Mouse (Mus musculus) CH12.LX (cell line): ENCODE data around the gene Gm12830. TPM values are rescaled to one million over a fixed set of nuclear protein-coding genes. Genes with fewer than 3 reads are reported as not detected.

Source experiments
- DNase-seq: peaks from one replicate; pipeline ENCODE4 v3.0.0-alpha.2; 2013; ENCODE audit errors: extremely low read depth
- H3K27ac ChIP-seq: 2 replicates; pipeline ENCODE4 v1.5.1; 2012; ENCODE audit warnings: low read depth, mild to moderate bottlenecking, control low read depth, moderate library complexity; ENCODE audit not compliant: insufficient read depth
- H3K27me3 ChIP-seq: replicated peaks from 2 replicates; pipeline ENCODE3; 2012; ENCODE audit warnings: inconsistent platforms
- H3K36me3 ChIP-seq, 2 experiments: replicated peaks in 1 of 2; 2 replicates each; pipeline versions ENCODE3 to v1.6.1; 2012; ENCODE audit warnings: inconsistent platforms in 1 of 2, low read length in 1 of 2, mild to moderate bottlenecking in 1 of 2, mixed read lengths in 1 of 2, moderate library complexity in 1 of 2; ENCODE audit not compliant: control insufficient read depth in 1 of 2, insufficient read depth in 1 of 2
- H3K4me1 ChIP-seq, 2 experiments: 2 replicates each; pipeline ENCODE4 v1.6.1; 2012; ENCODE audit warnings: inconsistent platforms in 1 of 2, moderate library complexity in 1 of 2; ENCODE audit not compliant: insufficient read depth in 2 of 2, control insufficient read depth in 1 of 2
- H3K4me2 ChIP-seq: 2 replicates; pipeline ENCODE4 v1.6.1; 2012; ENCODE audit warnings: low read depth, mild to moderate bottlenecking, control low read depth; ENCODE audit not compliant: poor library complexity, insufficient read depth, severe bottlenecking
- H3K4me3 ChIP-seq, 3 experiments: fragments of 150-350 bp in 1 of 3; sonication (generic) in 1 of 3; replicated peaks in 1 of 3; 2 replicates each; pipeline versions ENCODE3 to v1.5.1; 2011 to 2012; ENCODE audit warnings: low read depth in 2 of 3, low read length in 2 of 3, mild to moderate bottlenecking in 2 of 3, moderate library complexity in 2 of 3, control low read depth in 1 of 3, improper control_type of control experiment in 1 of 3, inconsistent platforms in 1 of 3, mixed read lengths in 1 of 3; ENCODE audit not compliant: poor library complexity in 1 of 3
- H3K79me2 ChIP-seq: replicated peaks from 2 replicates; pipeline ENCODE4 v1.6.1; 2012; ENCODE audit warnings: mild to moderate bottlenecking, moderate library complexity; ENCODE audit not compliant: control insufficient read depth, poor library complexity, insufficient read depth, severe bottlenecking; ENCODE audit errors: extremely low read depth
- H3K9ac ChIP-seq: 2 replicates; pipeline ENCODE4 v1.6.1; 2012; ENCODE audit warnings: low read depth, mild to moderate bottlenecking, control low read depth, moderate library complexity; ENCODE audit not compliant: insufficient read depth
- H3K9me3 ChIP-seq: replicated peaks from 2 replicates; pipeline ENCODE3; 2012; ENCODE audit warnings: low read length, inconsistent platforms, mixed read lengths
- CHD1 ChIP-seq: IDR thresholded peaks from 2 replicates; pipeline ENCODE4 v1.6.1; 2012; ENCODE audit warnings: low read depth, low read length, improper control_type of control experiment, inconsistent platforms
- CHD2 ChIP-seq: IDR thresholded peaks from 2 replicates; pipeline ENCODE4 v1.6.1; 2011; ENCODE audit warnings: low read length, improper control_type of control experiment
- CTCF ChIP-seq, 2 experiments: IDR thresholded peaks in 1 of 2; conservative IDR thresholded peaks in 1 of 2; 2 replicates each; pipeline ENCODE4 v1.5.1; 2011 to 2012; ENCODE audit warnings: low read depth in 2 of 2, low read length in 2 of 2, improper control_type of control experiment in 1 of 2, inconsistent platforms in 1 of 2, mild to moderate bottlenecking in 1 of 2, moderate library complexity in 1 of 2
- E2F4 ChIP-seq: IDR thresholded peaks from 2 replicates; pipeline ENCODE4 v1.6.1; 2011; ENCODE audit warnings: low read depth, low read length, improper control_type of control experiment; ENCODE audit not compliant: insufficient replicate concordance
- ELF1 ChIP-seq: IDR thresholded peaks from 2 replicates; pipeline ENCODE4 v1.6.1; 2014; ENCODE audit warnings: low read depth, mild to moderate bottlenecking, inconsistent platforms, low read length, improper control_type of control experiment
- GABPA ChIP-seq: IDR thresholded peaks from 2 replicates; pipeline ENCODE4 v1.6.1; 2012; ENCODE audit warnings: low read depth, low read length, improper control_type of control experiment, inconsistent platforms; ENCODE audit not compliant: insufficient replicate concordance
- JUN ChIP-seq: IDR thresholded peaks from 2 replicates; pipeline ENCODE4 v1.6.1; 2011; ENCODE audit warnings: low read depth, mild to moderate bottlenecking, low read length, improper control_type of control experiment, moderate library complexity; ENCODE audit not compliant: insufficient read depth
- JUND ChIP-seq: conservative IDR thresholded peaks from 2 replicates; pipeline ENCODE4 v1.6.1; 2011; ENCODE audit warnings: low read depth, low read length, improper control_type of control experiment
- MAFK ChIP-seq: IDR thresholded peaks from 2 replicates; pipeline ENCODE4 v1.6.1; 2011; ENCODE audit warnings: low read length, improper control_type of control experiment; ENCODE audit not compliant: insufficient replicate concordance
- MAX ChIP-seq: IDR thresholded peaks from 2 replicates; pipeline ENCODE4 v1.6.1; 2011; ENCODE audit warnings: low read length, improper control_type of control experiment
- MEF2A ChIP-seq: IDR thresholded peaks from 2 replicates; pipeline ENCODE4 v1.6.1; 2014; ENCODE audit warnings: low read depth, mild to moderate bottlenecking, inconsistent platforms, low read length, improper control_type of control experiment, borderline replicate concordance
- MXI1 ChIP-seq: IDR thresholded peaks from 2 replicates; pipeline ENCODE4 v1.6.1; 2011; ENCODE audit warnings: mild to moderate bottlenecking, low read depth, low read length, improper control_type of control experiment
- NRF1 ChIP-seq: IDR thresholded peaks from 2 replicates; pipeline ENCODE4 v1.6.1; 2014; ENCODE audit warnings: low read depth, mild to moderate bottlenecking, inconsistent platforms, low read length, improper control_type of control experiment, moderate library complexity
- PAX5 ChIP-seq: IDR thresholded peaks from 2 replicates; pipeline ENCODE4 v1.6.1; 2012; ENCODE audit warnings: low read length, inconsistent platforms, mixed read lengths
- POLR2A ChIP-seq: IDR thresholded peaks from 2 replicates; pipeline ENCODE4 v1.6.1; 2011; ENCODE audit warnings: low read depth, mild to moderate bottlenecking, improper control_type of control experiment, low read length
- RAD21 ChIP-seq: IDR thresholded peaks from 2 replicates; pipeline ENCODE4 v1.6.1; 2011; ENCODE audit warnings: low read depth, mild to moderate bottlenecking, low read length, improper control_type of control experiment, moderate library complexity
- RCOR1 ChIP-seq: conservative IDR thresholded peaks from 2 replicates; pipeline ENCODE4 v1.6.1; 2012; ENCODE audit warnings: low read depth, mild to moderate bottlenecking, inconsistent platforms, low read length, improper control_type of control experiment
- SIN3A ChIP-seq: IDR thresholded peaks from 2 replicates; pipeline ENCODE4 v1.6.1; 2012; ENCODE audit warnings: low read length, improper control_type of control experiment, inconsistent platforms
- SMC3 ChIP-seq: IDR thresholded peaks from 2 replicates; pipeline ENCODE4 v1.6.1; 2011; ENCODE audit warnings: low read depth, low read length, improper control_type of control experiment
- TCF12 ChIP-seq: IDR thresholded peaks from 2 replicates; pipeline ENCODE4 v1.6.1; 2014; ENCODE audit warnings: low read depth, mild to moderate bottlenecking, inconsistent platforms, low read length, improper control_type of control experiment
- UBTF ChIP-seq: IDR thresholded peaks from 2 replicates; pipeline ENCODE4 v1.6.1; 2012; ENCODE audit warnings: low read depth, mild to moderate bottlenecking, inconsistent platforms, low read length, improper control_type of control experiment, moderate library complexity
- ZKSCAN1 ChIP-seq: IDR thresholded peaks from 2 replicates; pipeline ENCODE4 v1.6.1; 2012; ENCODE audit warnings: low read depth, inconsistent platforms, low read length, improper control_type of control experiment, borderline replicate concordance
- ZNF384 ChIP-seq: IDR thresholded peaks from 2 replicates; pipeline ENCODE4 v1.6.1; 2012; ENCODE audit warnings: low read depth, low read length, improper control_type of control experiment, inconsistent platforms
- dilution Hi-C: fragments of 300-500 bp; cut with MboI; formaldehyde crosslinking; loops from 2 replicates; pipeline ENCODE4 v1.14.3; 2020; ENCODE audit warnings: low sequenced_read_pairs; ENCODE audit not compliant: extremely low pct_unique_long_range_greater_than_20kb, extremely low pct_ligation_motif_present
- in situ Hi-C: fragments of 300-500 bp; cut with MboI; formaldehyde crosslinking; loops from 3 replicates; pipeline ENCODE4 v1.14.3; 2019; ENCODE audit warnings: low sequenced_read_pairs, low pct_ligation_motif_present, low pct_unique_long_range_greater_than_20kb, mixed read lengths
- polyA plus RNA-seq: library from polyadenylated mRNA; unstranded; fragments of >175 nt; gene quantifications from 2 replicates; pipeline ENCODE4 v1.2.1, GENCODE M21; 2012; ENCODE audit warnings: low read depth; ENCODE audit not compliant: insufficient read length
- total RNA-seq, 2 experiments: library from RNA; depleted of rRNA; stranded (reverse); fragments of 300-350 nt in 1 of 2; fragments of >200 nt in 1 of 2; gene quantifications; 2 replicates each; pipeline ENCODE4 v1.2.3; 2012 to 2014

Gene Gm12830
- total and polyA plus RNA-seq, 3 experiments, result not detected

GRCm38 (mm10) chr4:114882232-114882631, 60.7 kb downstream of the Gm12830 start:
- H3K27ac ChIP-seq, result no peak overlapping the region
- no peak for DNase-seq
- H3K36me3 ChIP-seq, result no peaks in the 10 kb centered on the region
- TF ChIP-seq POLR2A (no peak), NRF1 (no peak), RCOR1 (no peak), CHD1 (no peak), CHD2 (no peak), MAFK (no peak), SMC3 (no peak), GABPA (no peak), UBTF (no peak), E2F4 (no peak), MAX (no peak), PAX5 (no peak), ZKSCAN1 (no peak), JUN (no peak), MEF2A (no peak), MXI1 (no peak), ELF1 (no peak), ZNF384 (no peak), JUND (no peak), TCF12 (no peak)
- TF ChIP-seq, all 38 proteins: peak for 0
- peaks cover 83% of the 10 kb centered on the region for H3K27me3 ChIP-seq
- no peak overlapping the region for H3K9ac ChIP-seq
- no peaks in the 10 kb centered on the region for H3K9me3 ChIP-seq
- no peak overlapping the region for H3K4me3 ChIP-seq
- no peaks in the 10 kb centered on the region for H3K79me2 ChIP-seq
- no peaks in the 10 kb centered on the region for H3K4me1 ChIP-seq
- in situ Hi-C loops (no loop called here), dilution Hi-C loops (no loop called here)
- no peak overlapping the region for H3K4me2 ChIP-seq

- Histone ChIP-seq H3K9ac (no peak overlapping the region), H3K79me2 (no peaks in the 10 kb centered on the region), H3K4me3 (no peak overlapping the region), H3K27ac (no peak overlapping the region), H3K4me2 (no peak overlapping the region), H3K36me3 (no peaks in the 10 kb centered on the region), H3K9me3 (no peaks in the 10 kb centered on the region), H3K27me3 (peaks cover 93% of the 10 kb centered on the region), H3K4me1 (no peaks in the 10 kb centered on the region)
- TF ChIP-seq CTCF (conservative IDR thresholded peaks at IDR 0.05 in 1 of 2, IDR thresholded peaks at IDR 0.05 in 1 of 2; ENCODE audit: low read depth in 2 of 2, low read length in 2 of 2) (peak in 1 of 2 experiments; percentile 58; a peak in 2 of 4 replicates), SMC3 (peak; percentile 48), RAD21 (peak; percentile 32), SIN3A (no peak)
- DNase-seq, result no peak
- dilution Hi-C loops (no loop called here), in situ Hi-C loops (no loop called here)
These were observed 76.3 kb downstream of the Gm12830 start for GRCm38 (mm10) chr4:114897853-114898252.
